Mouse (Mus musculus) liver, embryonic 16.5 days (tissue): ENCODE data around the gene Gm17268. TPM values are rescaled to one million over a fixed set of nuclear protein-coding genes. Genes with fewer than 3 reads are reported as not detected.

Experiments used
- ATAC-seq: fragments of 200-750 bp; cut with Nextera tagmentation; 2 replicates; pipeline ENCODE4 v1.8.0; 2017; ENCODE audit warnings: low read depth, mild to moderate bottlenecking, moderate number of reproducible peaks, moderate library complexity
- H3K27ac ChIP-seq: fragments of 300-500 bp; sonication (generic); 2 replicates; pipeline ENCODE4 v1.5.1; 2014; ENCODE audit warnings: mild to moderate bottlenecking, low read length
- H3K27me3 ChIP-seq: fragments of 300-500 bp; sonication (generic); 2 replicates; pipeline ENCODE4 v1.6.1; 2014; ENCODE audit warnings: low read depth, low read length, mixed read lengths; ENCODE audit not compliant: control insufficient read depth, insufficient read depth
- H3K36me3 ChIP-seq: fragments of 300-500 bp; sonication (generic); 2 replicates; pipeline ENCODE4 v1.6.1; 2014; ENCODE audit warnings: mild to moderate bottlenecking; ENCODE audit not compliant: control insufficient read depth, insufficient read depth
- H3K4me1 ChIP-seq: fragments of 300-500 bp; sonication (generic); 2 replicates; pipeline ENCODE4 v1.6.1; 2014; ENCODE audit warnings: low read depth, low read length, mixed read lengths; ENCODE audit not compliant: control insufficient read depth
- H3K4me2 ChIP-seq: fragments of 300-500 bp; sonication (generic); 2 replicates; pipeline ENCODE4 v1.6.1; 2014; ENCODE audit warnings: low read depth, low read length, mixed read lengths
- H3K4me3 ChIP-seq: fragments of 300-500 bp; sonication (generic); 2 replicates; pipeline ENCODE4 v1.5.1; 2014; ENCODE audit warnings: low read depth, mild to moderate bottlenecking, low read length
- H3K9ac ChIP-seq: fragments of 300-500 bp; sonication (generic); 2 replicates; pipeline ENCODE4 v1.6.1; 2014; ENCODE audit warnings: low read depth, low read length
- H3K9me3 ChIP-seq: fragments of 300-500 bp; sonication (generic); replicated peaks from 2 replicates; pipeline ENCODE4 v1.6.1; 2016; ENCODE audit warnings: low read length; ENCODE audit not compliant: control insufficient read depth
- WGBS: fragments of 180-500 bp; shearing (Covaris S2); extraction: QIAGEN DNeasy Blood & Tissue Kit; methylation state at CpG from one replicate; pipeline ENCODE4 v1.1.7; 2014; ENCODE audit not compliant: insufficient replicate concordance; 5-methylcytosine and 5-hydroxymethylcytosine counted together
- polyA plus RNA-seq: library from polyadenylated mRNA; unstranded; fragments of >200 nt; fragmentation: Nextera tagmentation; extraction: Ambion mirVana; gene quantifications from 2 replicates; pipeline ENCODE4 v1.2.1, GENCODE M21; 2015

Gm17268 gene
- polyA plus RNA-seq, 1 experiment from 2014 or later = not detected

GRCm38 (mm10) chr11:82035857-82036256 is 2.5 kb downstream of the Gm17268 start:
- WGBS = 60% methylated on average over 2 of the region's 2 CpGs
- Histone ChIP-seq H3K4me3 (no peak overlapping the region), H3K4me1 (no peaks in the 10 kb centered on the region), H3K27ac (no peak overlapping the region), H3K27me3 (no peaks in the 10 kb centered on the region), H3K36me3 (no peaks in the 10 kb centered on the region), H3K4me2 (no peak overlapping the region), H3K9ac (no peak overlapping the region), H3K9me3 (no peaks in the 10 kb centered on the region)
- no peak for ATAC-seq

DNA sequence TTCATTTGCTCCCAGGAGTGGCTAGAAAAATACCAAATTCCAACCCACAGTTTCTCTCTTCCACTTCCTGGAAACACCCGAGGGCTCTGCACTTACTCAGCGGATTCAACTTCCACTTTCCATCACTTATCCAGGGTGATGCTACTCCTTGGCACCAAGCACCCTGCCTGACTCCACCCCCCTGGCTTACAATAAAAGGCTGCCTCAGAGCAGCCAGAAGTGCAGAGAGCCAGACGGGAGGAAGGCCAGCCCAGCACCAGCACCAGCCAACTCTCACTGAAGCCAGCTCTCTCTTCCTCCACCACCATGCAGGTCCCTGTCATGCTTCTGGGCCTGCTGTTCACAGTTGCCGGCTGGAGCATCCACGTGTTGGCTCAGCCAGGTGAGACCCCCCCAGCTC is 3.0 kb downstream of the Gm17268 start, which contains the start of gene Ccl2:
Gene Ccl2 (plus strand): TSS at position 216 of the 400 bp plus-strand sequence.
- no peak within 1 kb of the TSS for H3K4me3 ChIP-seq
- H3K27ac ChIP-seq = no peak within 1 kb of the TSS
- H3K27me3 ChIP-seq = no peaks in the 10 kb centered on the region
- H3K4me1 ChIP-seq = no peaks in the 10 kb centered on the region
- H3K9me3 ChIP-seq = no peaks in the 10 kb centered on the region
- no peak within 1 kb of the TSS for H3K4me2 ChIP-seq
- peak; percentile 41; the same call in 1 of the 2 replicates for ATAC-seq
- no peaks in the 10 kb centered on the region for H3K36me3 ChIP-seq
- WGBS = 32% methylated on average over 5 of the region's 5 CpGs
- no peak within 1 kb of the TSS for H3K9ac ChIP-seq

DNA sequence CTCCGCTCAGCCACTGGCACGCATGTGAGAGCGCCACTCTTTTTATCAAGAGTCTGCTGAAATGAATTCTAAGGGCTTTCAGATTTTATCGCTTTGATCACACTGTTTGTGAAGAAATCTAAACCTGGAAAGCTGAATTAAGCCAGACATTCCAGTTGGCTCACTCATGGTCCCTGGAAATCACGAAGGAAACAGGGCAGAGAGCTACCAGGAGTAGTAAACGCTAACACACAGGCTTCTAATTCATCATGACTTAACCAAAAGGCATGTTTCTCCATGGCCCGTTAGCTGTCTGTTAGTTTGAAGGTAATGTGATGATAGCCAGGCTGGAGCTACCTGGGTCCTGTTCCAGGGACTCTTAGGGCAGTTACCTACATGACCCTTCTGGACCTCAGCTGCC is 3.9 kb downstream of the Gm17268 start:
- Histone ChIP-seq H3K4me3 (no peak overlapping the region), H3K4me2 (no peak overlapping the region), H3K27ac (no peak overlapping the region), H3K4me1 (no peaks in the 10 kb centered on the region), H3K36me3 (no peaks in the 10 kb centered on the region), H3K27me3 (no peaks in the 10 kb centered on the region), H3K9ac (no peak overlapping the region), H3K9me3 (no peaks in the 10 kb centered on the region)
- no peak for ATAC-seq
- 61% methylated on average over 7 of the region's 7 CpGs for WGBS

GRCm38 (mm10) chr11:82032678-82033344 is 5.6 kb downstream of the Gm17268 start:
- no peak overlapping the region for H3K4me2 ChIP-seq
- no peaks in the 10 kb centered on the region for H3K9me3 ChIP-seq
- no peaks in the 10 kb centered on the region for H3K4me1 ChIP-seq
- WGBS = 46% methylated on average over 8 of the region's 8 CpGs
- no peak overlapping the region for H3K4me3 ChIP-seq
- no peaks in the 10 kb centered on the region for H3K27me3 ChIP-seq
- H3K36me3 ChIP-seq = no peaks in the 10 kb centered on the region
- ATAC-seq = no peak
- H3K27ac ChIP-seq = no peak overlapping the region
- no peak overlapping the region for H3K9ac ChIP-seq

GRCm38 (mm10) chr11:82032136-82032535 is 6.2 kb downstream of the Gm17268 start:
- no peak overlapping the region for H3K9ac ChIP-seq
- H3K4me2 ChIP-seq = no peak overlapping the region
- H3K27ac ChIP-seq = no peak overlapping the region
- no peaks in the 10 kb centered on the region for H3K27me3 ChIP-seq
- no peaks in the 10 kb centered on the region for H3K9me3 ChIP-seq
- no peaks in the 10 kb centered on the region for H3K36me3 ChIP-seq
- no peak overlapping the region for H3K4me3 ChIP-seq
- no peak for ATAC-seq
- H3K4me1 ChIP-seq = no peaks in the 10 kb centered on the region

GRCm38 (mm10) chr11:82030171-82030570 is 8.2 kb downstream of the Gm17268 start:
- no peak overlapping the region for H3K9ac ChIP-seq
- no peaks in the 10 kb centered on the region for H3K36me3 ChIP-seq
- no peak overlapping the region for H3K27ac ChIP-seq
- WGBS = 44% methylated on average over 2 of the region's 2 CpGs
- no peaks in the 10 kb centered on the region for H3K27me3 ChIP-seq
- H3K4me2 ChIP-seq = no peak overlapping the region
- H3K4me1 ChIP-seq = no peaks in the 10 kb centered on the region
- no peak overlapping the region for H3K4me3 ChIP-seq
- ATAC-seq = no peak
- H3K9me3 ChIP-seq = no peaks in the 10 kb centered on the region

DNA sequence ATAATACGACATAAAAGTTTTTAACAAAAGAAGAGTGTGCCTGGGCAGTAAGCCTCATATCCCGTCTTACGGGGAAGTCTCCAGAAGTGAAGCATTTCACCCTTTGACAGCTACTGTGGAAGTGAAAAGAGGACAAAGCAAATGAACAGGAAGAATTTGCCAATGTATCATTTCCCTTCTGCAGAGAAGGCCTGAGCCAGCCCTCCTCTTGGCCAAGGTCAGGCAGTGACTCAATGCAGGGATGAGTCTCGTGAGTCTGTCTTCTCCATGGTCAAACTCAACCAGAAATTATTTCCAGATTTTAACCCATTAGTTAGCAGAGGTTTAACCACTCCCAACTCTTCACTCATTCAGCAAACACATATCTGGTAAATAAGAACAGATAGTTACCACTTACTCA is 14.6 kb downstream of the Gm17268 start:
- 40% methylated on average over 4 of the region's 4 CpGs for WGBS
- Histone ChIP-seq H3K36me3 (no peaks in the 10 kb centered on the region), H3K9ac (no peak overlapping the region), H3K4me2 (no peak overlapping the region), H3K9me3 (no peaks in the 10 kb centered on the region), H3K27me3 (no peaks in the 10 kb centered on the region), H3K4me3 (no peak overlapping the region), H3K4me1 (no peaks in the 10 kb centered on the region), H3K27ac (no peak overlapping the region)
- no peak for ATAC-seq

DNA sequence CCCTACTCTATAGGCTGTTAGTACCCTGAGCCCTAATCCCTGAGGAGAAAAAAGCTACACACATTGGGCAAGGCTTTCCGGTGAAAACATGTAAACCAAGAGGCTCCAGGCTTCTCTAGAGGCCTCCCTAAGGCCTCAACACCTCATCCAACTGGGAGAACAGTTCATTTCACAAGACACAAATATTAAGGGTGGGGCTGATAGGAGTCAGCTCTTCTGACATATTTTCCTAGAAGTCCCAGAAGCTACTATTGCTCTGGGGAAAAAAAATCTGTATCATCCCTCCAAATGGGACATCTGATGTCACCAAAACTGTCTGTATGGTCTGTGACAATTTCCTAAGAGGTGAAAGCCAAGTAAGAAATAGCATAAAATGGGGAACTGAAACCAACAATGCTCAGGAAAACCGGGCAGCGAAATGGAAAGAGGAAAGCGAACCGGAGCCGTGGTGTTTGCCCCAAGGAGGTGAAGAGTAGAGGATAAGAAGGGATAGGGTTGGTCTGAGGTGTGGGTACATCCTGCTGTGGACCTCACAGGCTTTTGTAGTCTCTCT is 15.8 kb downstream of the Gm17268 start:
- H3K4me1 ChIP-seq = no peaks in the 10 kb centered on the region
- no peak overlapping the region for H3K27ac ChIP-seq
- no peak overlapping the region for H3K4me3 ChIP-seq
- no peaks in the 10 kb centered on the region for H3K9me3 ChIP-seq
- no peaks in the 10 kb centered on the region for H3K27me3 ChIP-seq
- no peak for ATAC-seq
- H3K4me2 ChIP-seq = no peak overlapping the region
- WGBS = 43% methylated on average over 6 of the region's 6 CpGs
- no peak overlapping the region for H3K9ac ChIP-seq
- H3K36me3 ChIP-seq = no peaks in the 10 kb centered on the region

DNA sequence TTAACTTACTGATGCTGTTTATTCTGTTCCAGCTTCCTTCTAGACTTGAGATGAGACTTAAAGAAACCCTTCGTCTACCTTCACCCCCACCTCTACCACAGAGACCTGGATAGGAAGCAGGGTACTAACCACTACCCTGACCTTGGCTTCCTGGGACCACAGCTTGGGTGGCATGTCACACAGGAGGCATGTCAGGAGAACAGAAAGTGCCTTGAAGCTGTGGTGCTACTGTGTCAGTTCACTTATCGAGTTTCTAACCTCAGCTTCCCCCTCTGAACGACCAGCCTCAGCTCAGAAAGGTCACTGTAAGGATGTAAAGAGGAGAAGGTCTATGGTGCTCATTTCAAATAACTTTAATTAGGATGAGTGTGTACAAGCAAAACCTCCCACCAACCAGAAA is 17.0 kb downstream of the Gm17268 start:
- H3K4me2 ChIP-seq = no peak overlapping the region
- H3K4me1 ChIP-seq = no peaks in the 10 kb centered on the region
- no peaks in the 10 kb centered on the region for H3K9me3 ChIP-seq
- no peak overlapping the region for H3K9ac ChIP-seq
- H3K4me3 ChIP-seq = no peak overlapping the region
- H3K27me3 ChIP-seq = no peaks in the 10 kb centered on the region
- H3K36me3 ChIP-seq = no peaks in the 10 kb centered on the region
- no peak overlapping the region for H3K27ac ChIP-seq
- 23% methylated on average over 3 of the region's 3 CpGs for WGBS
- ATAC-seq = no peak
